Mouse (Mus musculus): Measurements from ENCODE around the gene Plppr3.

- no peak for TF ChIP-seq CTCF (IDR thresholded peaks at IDR 0.05; ENCODE audit: control insufficient read depth, insufficient read depth, low read length)
- no peak for TF ChIP-seq POLR2A (IDR thresholded peaks at IDR 0.05; ENCODE audit: borderline replicate concordance, control insufficient read depth, low read depth, low read length)
These were observed 50.0 kb downstream of the Plppr3 start for GRCm38 (mm10) chr10:79824413-79824812.

Measured in bone marrow, adult 2 months (tissue).